Mouse (Mus musculus) forebrain, embryonic 12.5 days (tissue): Measurements from ENCODE around the gene Pus3. TPM values are rescaled to one million over a fixed set of nuclear protein-coding genes. Genes with fewer than 3 reads are reported as not detected.
"Not testable (repeated sequence)": the region's sequence is repeated elsewhere in the genome, so short reads cannot be mapped to it uniquely, and the experiment has no call there.

Experiments
- ATAC-seq: fragments of 200-750 bp; cut with Nextera tagmentation; 2 replicates; pipeline ENCODE4 v1.8.0; 2017; ENCODE audit warnings: moderate TSS enrichment; ENCODE audit not compliant: low FRiP score
- H3K27ac ChIP-seq: fragments of 300-500 bp; sonication (generic); 2 replicates; pipeline ENCODE4 v1.5.1; 2016; ENCODE audit warnings: mild to moderate bottlenecking
- H3K27me3 ChIP-seq: fragments of 300-500 bp; sonication (generic); 2 replicates; pipeline ENCODE4 v1.6.1; 2016; ENCODE audit warnings: mild to moderate bottlenecking
- H3K36me3 ChIP-seq: fragments of 300-500 bp; sonication (generic); replicated peaks from 2 replicates; pipeline ENCODE4 v1.6.1; 2016; ENCODE audit warnings: mild to moderate bottlenecking
- H3K4me1 ChIP-seq: fragments of 300-500 bp; sonication (generic); 2 replicates; pipeline ENCODE4 v1.6.1; 2016
- H3K4me2 ChIP-seq: fragments of 300-500 bp; sonication (generic); 2 replicates; pipeline ENCODE4 v1.6.1; 2016; ENCODE audit warnings: mild to moderate bottlenecking, moderate library complexity
- H3K4me3 ChIP-seq: fragments of 300-500 bp; sonication (generic); replicated peaks from 2 replicates; pipeline ENCODE4 v1.5.1; 2016; ENCODE audit warnings: mild to moderate bottlenecking
- H3K9ac ChIP-seq: fragments of 300-500 bp; sonication (generic); 2 replicates; pipeline ENCODE4 v1.6.1; 2016; ENCODE audit warnings: mild to moderate bottlenecking
- H3K9me3 ChIP-seq: fragments of 300-500 bp; sonication (generic); 2 replicates; pipeline ENCODE4 v1.6.1; 2016
- WGBS: fragments of 180-500 bp; shearing (Covaris S2); methylation state at CpG from one replicate; pipeline ENCODE4 v1.1.7; 2016; 5-methylcytosine and 5-hydroxymethylcytosine counted together
- polyA plus RNA-seq: library from polyadenylated mRNA; unstranded; fragments of >200 nt; fragmentation: Nextera tagmentation; extraction: Ambion mirVana; gene quantifications from 2 replicates; pipeline ENCODE4 v1.2.1, GENCODE M21; 2016

Gene Pus3
- polyA plus RNA-seq, 1 experiment from 2014 or later = 19.3 TPM

- no peak overlapping the region for H3K27ac ChIP-seq
- H3K9ac ChIP-seq = no peak overlapping the region
- no peaks in the 10 kb centered on the region for H3K36me3 ChIP-seq
- no peaks in the 10 kb centered on the region for H3K27me3 ChIP-seq
- no peak for ATAC-seq
- H3K4me3 ChIP-seq = no peak overlapping the region
- H3K9me3 ChIP-seq = no peaks in the 10 kb centered on the region
- H3K4me2 ChIP-seq = no peak overlapping the region
- no peaks in the 10 kb centered on the region for H3K4me1 ChIP-seq
- 22% methylated on average over 2 of the region's 2 CpGs for WGBS
Measured at GRCm38 (mm10) chr9:35592903-35593302, 34.5 kb downstream of the Pus3 start.

GRCm38 (mm10) chr9:35607647-35608405 lies 49.4 kb downstream of the Pus3 start:
- H3K4me3 ChIP-seq = no peak overlapping the region
- H3K27ac ChIP-seq = no peak overlapping the region
- 60% methylated on average over 8 of the region's 8 CpGs for WGBS
- no peak for ATAC-seq
- H3K9ac ChIP-seq = no peak overlapping the region
- H3K4me1 ChIP-seq = no peaks in the 10 kb centered on the region
- H3K36me3 ChIP-seq = no peaks in the 10 kb centered on the region
- no peaks in the 10 kb centered on the region for H3K9me3 ChIP-seq
- no peak overlapping the region for H3K4me2 ChIP-seq
- H3K27me3 ChIP-seq = no peaks in the 10 kb centered on the region

GRCm38 (mm10) chr9:35611841-35612240 lies 53.4 kb downstream of the Pus3 start, which contains the start of gene Pate4:
Gene Pate4, minus strand, starts transcription at chr9:35611941.
- no peak within 1 kb of the TSS for H3K4me2 ChIP-seq
- no peaks in the 10 kb centered on the region for H3K36me3 ChIP-seq
- no peaks in the 10 kb centered on the region for H3K4me1 ChIP-seq
- no peak within 1 kb of the TSS for H3K9ac ChIP-seq
- H3K27me3 ChIP-seq = no peaks in the 10 kb centered on the region
- H3K4me3 ChIP-seq = no peak within 1 kb of the TSS
- no peak for ATAC-seq
- no peaks in the 10 kb centered on the region for H3K9me3 ChIP-seq
- 77% methylated on average over 1 of the region's 1 CpGs for WGBS
- no peak within 1 kb of the TSS for H3K27ac ChIP-seq

- no peak for ATAC-seq
- no peaks in the 10 kb centered on the region for H3K4me1 ChIP-seq
- no peaks in the 10 kb centered on the region for H3K27me3 ChIP-seq
- no peak overlapping the region for H3K4me2 ChIP-seq
- H3K4me3 ChIP-seq = no peak overlapping the region
- WGBS = 35% methylated on average over 2 of the region's 2 CpGs
- H3K9ac ChIP-seq = no peak overlapping the region
- H3K9me3 ChIP-seq = no peaks in the 10 kb centered on the region
- H3K36me3 ChIP-seq = no peaks in the 10 kb centered on the region
- no peak overlapping the region for H3K27ac ChIP-seq
Measured at GRCm38 (mm10) chr9:35614005-35614404, 55.6 kb downstream of the Pus3 start.

- 70% methylated on average over 2 of the region's 2 CpGs for WGBS
- not testable (repeated sequence) for H3K36me3 ChIP-seq, H3K4me3 ChIP-seq, H3K4me2 ChIP-seq, H3K27ac ChIP-seq, H3K9ac ChIP-seq, H3K27me3 ChIP-seq, H3K9me3 ChIP-seq, ATAC-seq, H3K4me1 ChIP-seq
Measured at GRCm38 (mm10) chr9:35616784-35617183, 58.4 kb downstream of the Pus3 start.

Other genes with a start within 250 kb of the Pus3 start
- gene Cdon, start 137.5 kb upstream of the Pus3 start, polyA plus RNA-seq = 23.4 and 23.7 TPM in 2 replicates
- gene Gm1113, start 40.3 kb upstream of the Pus3 start, polyA plus RNA-seq = not detected in 2 replicates
- 10.4 and 11.4 TPM in 2 replicates for gene Ddx25, start 67 bp upstream of the Pus3 start, polyA plus RNA-seq
- gene Pate2, start 11.7 kb downstream of the Pus3 start, polyA plus RNA-seq = 2.3 TPM in 2 replicates
- gene Hyls1, start 11.8 kb downstream of the Pus3 start, polyA plus RNA-seq = 26.7 and 29.9 TPM in 2 replicates
- gene Pate4, start 53.3 kb downstream of the Pus3 start, polyA plus RNA-seq = not detected in 2 replicates
- 0.19 TPM in 1 of 2 replicates, not detected in the other for gene Pate3, start 89.6 kb downstream of the Pus3 start, polyA plus RNA-seq
- not detected in 2 replicates for gene Pate1, start 128.8 kb downstream of the Pus3 start, polyA plus RNA-seq
- gene Gm17677, start 182.5 kb downstream of the Pus3 start, polyA plus RNA-seq = not detected in 2 replicates
- not detected in 2 replicates for gene Gm17727, start 219.5 kb downstream of the Pus3 start, polyA plus RNA-seq
- gene Gm27235, start 231.5 kb downstream of the Pus3 start, polyA plus RNA-seq = not detected in 2 replicates
- not detected in 2 replicates for gene D730048I06Rik, start 231.5 kb downstream of the Pus3 start, polyA plus RNA-seq